Mouse (Mus musculus) limb, embryonic 13.5 days (tissue): ENCODE measurements around the gene Tmem230. TPM values are rescaled to one million over a fixed set of nuclear protein-coding genes. Genes with fewer than 3 reads are reported as not detected.

Source experiments
- ATAC-seq: fragments of 200-750 bp; cut with Nextera tagmentation; 2 replicates; pipeline ENCODE4 v1.8.0; 2017; ENCODE audit warnings: low read depth, moderate number of reproducible peaks, moderate TSS enrichment; ENCODE audit not compliant: low FRiP score
- H3K27ac ChIP-seq: fragments of 300-500 bp; sonication (generic); 2 replicates; pipeline ENCODE4 v1.5.1; 2015; ENCODE audit warnings: inconsistent platforms, mild to moderate bottlenecking, moderate library complexity
- H3K27me3 ChIP-seq: fragments of 300-500 bp; sonication (generic); 2 replicates; pipeline ENCODE4 v1.6.1; 2015; ENCODE audit warnings: mild to moderate bottlenecking, inconsistent platforms
- H3K36me3 ChIP-seq: fragments of 300-500 bp; sonication (generic); 2 replicates; pipeline ENCODE4 v1.6.1; 2015; ENCODE audit warnings: inconsistent platforms, mild to moderate bottlenecking, moderate library complexity
- H3K4me1 ChIP-seq: fragments of 300-500 bp; sonication (generic); 2 replicates; pipeline ENCODE4 v1.6.1; 2015; ENCODE audit warnings: inconsistent platforms
- H3K4me2 ChIP-seq: fragments of 300-500 bp; sonication (generic); replicated peaks from 2 replicates; pipeline ENCODE4 v1.6.1; 2015; ENCODE audit warnings: inconsistent platforms, mild to moderate bottlenecking, moderate library complexity
- H3K4me3 ChIP-seq: fragments of 300-500 bp; sonication (generic); 2 replicates; pipeline ENCODE4 v1.5.1; 2015; ENCODE audit warnings: moderate library complexity, mild to moderate bottlenecking, inconsistent platforms
- H3K9ac ChIP-seq: fragments of 300-500 bp; sonication (generic); 2 replicates; pipeline ENCODE4 v1.6.1; 2015; ENCODE audit warnings: mild to moderate bottlenecking, inconsistent platforms
- H3K9me3 ChIP-seq: fragments of 300-500 bp; sonication (generic); 2 replicates; pipeline ENCODE4 v1.6.1; 2016; ENCODE audit warnings: inconsistent platforms
- WGBS: fragments of 180-500 bp; shearing (Covaris S2); methylation state at CpG from one replicate; pipeline ENCODE4 v1.1.7; 2015; 5-methylcytosine and 5-hydroxymethylcytosine counted together
- polyA plus RNA-seq: library from polyadenylated mRNA; unstranded; fragments of >200 nt; fragmentation: Nextera tagmentation; extraction: Ambion mirVana; gene quantifications from 2 replicates; pipeline ENCODE4 v1.2.1, GENCODE M21; 2015

The Tmem230 gene
- polyA plus RNA-seq, 1 experiment from 2014 or later: 59.5 TPM

GRCm38 (mm10) chr2:132266086-132266485 is 18.5 kb upstream of the Tmem230 start:
- no peak overlapping the region for H3K4me3 ChIP-seq
- no peaks in the 10 kb centered on the region for H3K27me3 ChIP-seq
- no peaks in the 10 kb centered on the region for H3K36me3 ChIP-seq
- no peak for ATAC-seq
- H3K9ac ChIP-seq: no peak overlapping the region
- no peak overlapping the region for H3K4me2 ChIP-seq
- no peak overlapping the region for H3K27ac ChIP-seq
- 95% methylated on average over 3 of the region's 3 CpGs for WGBS
- H3K9me3 ChIP-seq: no peaks in the 10 kb centered on the region
- peaks cover 14% of the 10 kb centered on the region for H3K4me1 ChIP-seq

DNA sequence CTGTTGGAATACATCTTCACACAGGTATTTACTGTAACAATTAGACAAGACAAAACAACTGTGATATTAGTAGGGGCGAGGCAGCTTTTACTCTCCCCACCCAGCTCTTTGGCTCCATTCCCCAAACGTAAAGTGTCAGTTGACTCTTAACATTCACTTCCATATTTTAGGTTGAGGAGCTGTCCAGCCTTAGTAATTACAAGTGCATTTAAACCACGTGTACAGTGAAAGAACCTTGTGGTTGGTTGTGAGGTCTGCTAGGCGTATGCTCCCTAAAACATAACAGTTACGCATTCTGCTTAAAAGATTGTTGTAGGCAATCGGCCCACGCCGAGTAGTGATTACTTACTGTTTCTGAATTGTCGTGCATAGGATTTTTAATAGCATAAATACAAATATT is 17.6 kb upstream of the Tmem230 start:
- Histone ChIP-seq H3K27me3 (no peaks in the 10 kb centered on the region), H3K9me3 (no peaks in the 10 kb centered on the region), H3K4me1 (peaks cover 14% of the 10 kb centered on the region), H3K4me3 (0 out of 2 replicates have a peak overlapping the region, but pooled peaks have one; percentile 92), H3K36me3 (no peaks in the 10 kb centered on the region), H3K27ac (no peak overlapping the region), H3K9ac (no peak overlapping the region), H3K4me2 (peak overlapping the region; percentile 75; the same call in 1 of the 2 replicates)
- WGBS: 81% methylated on average over 9 of the region's 9 CpGs
- no peak for ATAC-seq

DNA sequence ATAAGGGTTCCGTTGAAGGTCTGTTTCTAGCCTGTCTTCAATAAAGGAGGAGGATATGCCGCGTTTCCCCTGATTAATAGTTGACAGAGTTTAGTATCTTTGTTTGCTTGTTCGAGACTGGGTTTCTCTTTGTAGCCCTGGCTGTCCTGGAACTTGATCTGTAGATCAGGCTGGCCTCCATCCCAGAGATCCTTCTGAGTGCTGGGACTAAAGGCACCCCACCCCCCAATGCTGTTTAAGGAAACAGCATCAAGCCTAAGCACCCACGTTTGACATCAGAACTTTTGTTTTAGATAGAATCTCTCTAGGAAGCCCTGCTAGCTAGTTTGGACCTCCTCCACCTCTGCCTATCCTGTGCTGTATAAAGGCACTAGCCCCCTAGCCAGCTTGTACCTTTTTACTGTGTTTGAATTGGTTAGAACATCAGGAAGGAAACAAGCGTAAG is 16.7 kb upstream of the Tmem230 start:
- Histone ChIP-seq H3K4me3 (peak overlapping the region; percentile 92), H3K4me1 (peaks cover 14% of the 10 kb centered on the region), H3K9ac (peak overlapping the region; percentile 91), H3K4me2 (peak overlapping the region; percentile 75), H3K27me3 (no peaks in the 10 kb centered on the region), H3K9me3 (no peaks in the 10 kb centered on the region), H3K36me3 (no peaks in the 10 kb centered on the region), H3K27ac (no peak overlapping the region)
- WGBS: 17% methylated on average over 6 of the region's 6 CpGs
- no peak for ATAC-seq

DNA sequence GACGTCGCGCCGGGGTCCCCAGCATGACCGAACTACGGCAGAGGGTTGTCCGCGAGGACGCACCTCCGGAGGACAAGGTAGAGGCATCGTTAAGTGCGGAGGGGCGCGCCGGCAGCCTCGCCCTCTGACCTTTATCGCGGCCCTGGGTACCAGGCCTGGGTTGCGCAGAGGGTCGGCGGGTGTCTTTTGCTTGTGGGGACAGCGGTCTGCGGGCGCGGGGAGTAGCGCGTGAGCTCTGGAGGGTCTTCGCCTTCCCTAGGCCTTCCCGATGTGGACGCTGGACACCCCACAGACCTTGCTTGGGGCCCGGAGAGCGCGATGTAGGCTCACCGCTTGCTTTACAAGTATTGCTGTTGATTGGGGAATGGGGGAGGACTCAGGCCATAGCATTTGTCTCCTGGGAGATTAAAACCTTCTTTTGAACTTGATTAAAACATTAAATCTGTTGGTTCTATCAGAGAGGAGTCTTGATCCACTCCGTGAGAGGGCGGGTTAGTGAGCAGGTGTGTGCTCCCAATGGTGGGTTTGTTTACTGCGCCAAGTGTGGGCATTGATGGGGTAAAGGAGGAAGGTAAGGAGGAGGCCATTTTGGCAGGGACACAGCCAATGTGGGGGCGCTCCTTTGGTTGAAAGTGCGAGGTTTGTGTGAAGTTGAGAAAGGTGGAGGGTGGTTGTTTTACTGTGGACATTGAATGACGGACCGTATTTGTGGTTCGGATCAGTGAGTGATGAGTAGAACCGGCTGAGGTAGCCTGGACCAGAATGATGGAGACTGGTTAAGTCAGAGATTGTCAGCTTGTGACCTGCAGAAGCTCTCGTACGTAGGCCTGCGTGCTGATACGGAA is 16.0 kb upstream of the Tmem230 start:
- Histone ChIP-seq H3K9me3 (no peaks in the 10 kb centered on the region), H3K27ac (peak overlapping the region; percentile 69), H3K36me3 (no peaks in the 10 kb centered on the region), H3K4me1 (peaks cover 14% of the 10 kb centered on the region), H3K4me2 (peak overlapping the region; percentile 75), H3K4me3 (peak overlapping the region; percentile 92), H3K9ac (peak overlapping the region; percentile 91), H3K27me3 (no peaks in the 10 kb centered on the region)
- under 1% methylated on average over 47 of the region's 47 CpGs for WGBS
- ATAC-seq: no peak; the same call in 1 of the 2 replicates

DNA sequence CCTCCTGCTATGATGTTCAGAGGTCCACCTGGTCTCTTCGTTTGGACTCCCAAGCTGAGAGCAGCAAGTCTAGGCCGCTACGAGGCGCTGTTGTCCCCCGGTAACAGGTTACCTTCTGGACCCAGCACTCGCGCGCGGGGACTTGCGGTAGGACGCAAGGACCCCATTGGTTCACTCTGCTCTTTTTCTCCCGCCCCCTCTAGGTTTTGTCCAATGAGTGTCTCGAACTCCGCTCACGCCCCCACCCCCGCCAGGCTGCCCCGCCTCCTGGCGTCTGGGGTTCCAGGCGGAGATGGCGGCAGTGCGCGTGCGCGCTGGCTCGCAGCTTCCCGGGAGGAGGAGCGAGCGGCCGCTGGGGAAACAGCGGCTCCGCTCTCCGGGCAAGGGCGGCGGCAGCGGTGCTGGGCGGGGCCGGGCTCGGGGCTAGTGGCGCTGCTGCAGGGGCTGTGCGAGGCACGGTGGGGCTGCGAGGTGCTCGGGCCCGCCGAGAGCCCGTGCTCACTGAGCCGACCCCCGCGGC is 15.3 kb upstream of the Tmem230 start, which contains the start of gene Cds2:
Cds2 (plus strand) TSS at position 270 of the 520 bp plus-strand sequence.
- Histone ChIP-seq H3K36me3 (no peaks in the 10 kb centered on the region), H3K4me2 (peak within 1 kb of the TSS; percentile 75), H3K9ac (peak within 1 kb of the TSS; percentile 91), H3K27ac (peak within 1 kb of the TSS; percentile 69), H3K9me3 (no peaks in the 10 kb centered on the region), H3K4me3 (peak within 1 kb of the TSS; percentile 92), H3K4me1 (peaks cover 14% of the 10 kb centered on the region), H3K27me3 (no peaks in the 10 kb centered on the region)
- ATAC-seq: peak; percentile 99
- 0% methylated on average over 37 of the region's 49 CpGs for WGBS

- Histone ChIP-seq H3K4me2 (peak overlapping the region; percentile 75; the same call in 1 of the 2 replicates), H3K27ac (no peak overlapping the region), H3K9me3 (no peaks in the 10 kb centered on the region), H3K36me3 (no peaks in the 10 kb centered on the region), H3K4me1 (peaks cover 14% of the 10 kb centered on the region), H3K27me3 (no peaks in the 10 kb centered on the region), H3K9ac (no peak overlapping the region), H3K4me3 (no peak overlapping the region)
- ATAC-seq: no peak
- 74% methylated on average over 6 of the region's 6 CpGs for WGBS
Measured at GRCm38 (mm10) chr2:132262175-132262574, 14.6 kb upstream of the Tmem230 start.

DNA sequence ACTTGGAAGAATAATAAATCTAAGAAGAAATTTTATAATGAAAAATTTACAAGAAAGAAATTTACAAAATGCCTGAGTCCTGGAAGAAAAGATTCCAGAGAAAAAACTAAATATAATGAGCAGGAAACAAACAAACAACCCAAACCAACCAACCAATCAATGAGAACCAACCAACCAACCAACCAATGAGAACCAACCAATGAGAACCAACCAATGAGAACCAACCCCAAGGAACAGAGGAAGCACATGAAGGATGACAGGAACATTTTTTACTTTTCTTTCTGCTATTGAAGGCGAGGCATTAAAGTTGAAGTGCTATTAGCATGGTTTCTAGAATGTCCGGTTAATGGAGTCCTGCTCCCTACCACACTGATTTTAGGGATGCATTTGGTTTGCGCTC is 13.0 kb upstream of the Tmem230 start:
- H3K4me3 ChIP-seq: no peak overlapping the region
- no peak overlapping the region for H3K4me2 ChIP-seq
- H3K27ac ChIP-seq: no peak overlapping the region
- 94% methylated on average over 3 of the region's 3 CpGs for WGBS
- ATAC-seq: no peak
- no peaks in the 10 kb centered on the region for H3K27me3 ChIP-seq
- no peaks in the 10 kb centered on the region for H3K9me3 ChIP-seq
- H3K4me1 ChIP-seq: peaks cover 14% of the 10 kb centered on the region
- no peaks in the 10 kb centered on the region for H3K36me3 ChIP-seq
- no peak overlapping the region for H3K9ac ChIP-seq

- H3K36me3 ChIP-seq: no peaks in the 10 kb centered on the region
- no peak overlapping the region for H3K9ac ChIP-seq
- 91% methylated on average over 6 of the region's 6 CpGs for WGBS
- no peaks in the 10 kb centered on the region for H3K9me3 ChIP-seq
- ATAC-seq: no peak
- H3K4me1 ChIP-seq: 0 out of 2 replicates have a peak, but pooled peaks cover 4% of the 10 kb centered on the region
- H3K4me3 ChIP-seq: no peak overlapping the region
- H3K27me3 ChIP-seq: no peaks in the 10 kb centered on the region
- no peak overlapping the region for H3K4me2 ChIP-seq
- no peak overlapping the region for H3K27ac ChIP-seq
Measured at GRCm38 (mm10) chr2:132257350-132258068, 9.9 kb upstream of the Tmem230 start.

DNA sequence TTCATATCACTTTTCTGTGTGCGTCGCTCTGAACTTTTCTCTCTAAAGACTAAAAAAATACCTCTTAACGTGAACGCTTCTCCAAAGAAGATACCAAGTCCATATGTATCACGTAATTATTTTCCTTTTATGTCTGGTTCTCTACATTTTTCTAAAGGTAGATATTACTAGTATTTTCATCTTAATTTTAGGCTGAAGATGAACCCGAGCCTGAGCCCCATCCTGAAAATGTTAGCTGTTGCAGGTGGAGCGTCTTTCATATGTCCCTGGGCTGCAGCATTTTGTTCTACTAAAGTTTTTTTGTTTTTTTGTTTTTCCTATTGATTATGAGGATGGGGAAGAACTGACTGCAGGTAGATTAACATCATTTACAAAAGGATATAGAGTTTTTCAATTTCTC is 6.0 kb upstream of the Tmem230 start:
- WGBS: 2% methylated on average over 7 of the region's 7 CpGs
- Histone ChIP-seq H3K27ac (peak overlapping the region; percentile 77), H3K27me3 (no peaks in the 10 kb centered on the region), H3K36me3 (peaks cover 21% of the 10 kb centered on the region), H3K4me1 (peaks cover 27% of the 10 kb centered on the region), H3K4me3 (peak overlapping the region; percentile 67), H3K9me3 (no peaks in the 10 kb centered on the region), H3K9ac (peak overlapping the region; percentile 75), H3K4me2 (peak overlapping the region; percentile 79)
- no peak for ATAC-seq

- peaks cover 25% of the 10 kb centered on the region for H3K36me3 ChIP-seq
- under 1% methylated on average over 79 of the region's 79 CpGs for WGBS
- H3K9me3 ChIP-seq: no peaks in the 10 kb centered on the region
- H3K4me2 ChIP-seq: peak within 1 kb of the TSS; percentile 79
- H3K27ac ChIP-seq: peak within 1 kb of the TSS; percentile 77
- peak; percentile 99 for ATAC-seq
- H3K27me3 ChIP-seq: no peaks in the 10 kb centered on the region
- peak within 1 kb of the TSS; percentile 67 for H3K4me3 ChIP-seq
- H3K9ac ChIP-seq: peak within 1 kb of the TSS; percentile 75
- H3K4me1 ChIP-seq: peaks cover 35% of the 10 kb centered on the region
Measured at GRCm38 (mm10) chr2:132252542-132253528, 5.2 kb upstream of the Tmem230 start, which contains the start of gene Pcna. Gene Pcna, minus strand, starts transcription at chr2:132253314.

- WGBS: 7% methylated on average over 8 of the region's 8 CpGs
- Histone ChIP-seq H3K9me3 (no peaks in the 10 kb centered on the region), H3K27ac (peak overlapping the region; percentile 76; the same call in 1 of the 2 replicates), H3K4me1 (peaks cover 38% of the 10 kb centered on the region), H3K4me2 (peak overlapping the region; percentile 79), H3K36me3 (peaks cover 25% of the 10 kb centered on the region), H3K9ac (peak overlapping the region; percentile 75), H3K27me3 (no peaks in the 10 kb centered on the region), H3K4me3 (peak overlapping the region; percentile 67)
- no peak for ATAC-seq
Measured at GRCm38 (mm10) chr2:132251911-132252310, 4.3 kb upstream of the Tmem230 start.
